Mouse (Mus musculus) liver, embryonic 13.5 days (tissue): Measurements from ENCODE around the gene Actg2. TPM values are rescaled to one million over a fixed set of nuclear protein-coding genes. Genes with fewer than 3 reads are reported as not detected.

ENCODE experiments used
- ATAC-seq: fragments of 200-750 bp; cut with Nextera tagmentation; 2 replicates; pipeline ENCODE4 v1.8.0; 2017; ENCODE audit warnings: low read depth, mild to moderate bottlenecking, moderate number of reproducible peaks, moderate library complexity
- DNase-seq: peaks from one replicate; pipeline ENCODE4 v3.0.0; 2022
- H3K27ac ChIP-seq: fragments of 300-500 bp; sonication (generic); 2 replicates; pipeline ENCODE4 v1.5.1; 2015; ENCODE audit warnings: moderate library complexity, mild to moderate bottlenecking, inconsistent platforms
- H3K27me3 ChIP-seq: fragments of 300-500 bp; sonication (generic); 2 replicates; pipeline ENCODE4 v1.6.1; 2015; ENCODE audit warnings: mild to moderate bottlenecking, inconsistent platforms
- H3K36me3 ChIP-seq: fragments of 300-500 bp; sonication (generic); 2 replicates; pipeline ENCODE4 v1.6.1; 2015; ENCODE audit warnings: mild to moderate bottlenecking, inconsistent platforms
- H3K4me1 ChIP-seq: fragments of 300-500 bp; sonication (generic); replicated peaks from 2 replicates; pipeline ENCODE4 v1.6.1; 2015; ENCODE audit warnings: inconsistent platforms
- H3K4me2 ChIP-seq: fragments of 300-500 bp; sonication (generic); 2 replicates; pipeline ENCODE4 v1.6.1; 2015; ENCODE audit warnings: inconsistent platforms, mild to moderate bottlenecking, moderate library complexity
- H3K4me3 ChIP-seq: fragments of 300-500 bp; sonication (generic); replicated peaks from 2 replicates; pipeline ENCODE4 v1.5.1; 2015; ENCODE audit warnings: mild to moderate bottlenecking, inconsistent platforms
- H3K9ac ChIP-seq: fragments of 300-500 bp; sonication (generic); 2 replicates; pipeline ENCODE4 v1.6.1; 2015; ENCODE audit warnings: mild to moderate bottlenecking, inconsistent platforms
- H3K9me3 ChIP-seq: fragments of 300-500 bp; sonication (generic); replicated peaks from 2 replicates; pipeline ENCODE4 v1.6.1; 2016; ENCODE audit warnings: inconsistent platforms
- WGBS: fragments of 180-500 bp; shearing (Covaris S2); methylation state at CpG from one replicate; pipeline ENCODE4 v1.1.7; 2015; ENCODE audit not compliant: insufficient replicate concordance; 5-methylcytosine and 5-hydroxymethylcytosine counted together
- polyA plus RNA-seq: library from polyadenylated mRNA; unstranded; fragments of >200 nt; fragmentation: Nextera tagmentation; extraction: Ambion mirVana; gene quantifications from 2 replicates; pipeline ENCODE4 v1.2.1, GENCODE M21; 2015

Actg2 gene
- polyA plus RNA-seq, 1 experiment from 2014 or later: 6.1 TPM

DNA sequence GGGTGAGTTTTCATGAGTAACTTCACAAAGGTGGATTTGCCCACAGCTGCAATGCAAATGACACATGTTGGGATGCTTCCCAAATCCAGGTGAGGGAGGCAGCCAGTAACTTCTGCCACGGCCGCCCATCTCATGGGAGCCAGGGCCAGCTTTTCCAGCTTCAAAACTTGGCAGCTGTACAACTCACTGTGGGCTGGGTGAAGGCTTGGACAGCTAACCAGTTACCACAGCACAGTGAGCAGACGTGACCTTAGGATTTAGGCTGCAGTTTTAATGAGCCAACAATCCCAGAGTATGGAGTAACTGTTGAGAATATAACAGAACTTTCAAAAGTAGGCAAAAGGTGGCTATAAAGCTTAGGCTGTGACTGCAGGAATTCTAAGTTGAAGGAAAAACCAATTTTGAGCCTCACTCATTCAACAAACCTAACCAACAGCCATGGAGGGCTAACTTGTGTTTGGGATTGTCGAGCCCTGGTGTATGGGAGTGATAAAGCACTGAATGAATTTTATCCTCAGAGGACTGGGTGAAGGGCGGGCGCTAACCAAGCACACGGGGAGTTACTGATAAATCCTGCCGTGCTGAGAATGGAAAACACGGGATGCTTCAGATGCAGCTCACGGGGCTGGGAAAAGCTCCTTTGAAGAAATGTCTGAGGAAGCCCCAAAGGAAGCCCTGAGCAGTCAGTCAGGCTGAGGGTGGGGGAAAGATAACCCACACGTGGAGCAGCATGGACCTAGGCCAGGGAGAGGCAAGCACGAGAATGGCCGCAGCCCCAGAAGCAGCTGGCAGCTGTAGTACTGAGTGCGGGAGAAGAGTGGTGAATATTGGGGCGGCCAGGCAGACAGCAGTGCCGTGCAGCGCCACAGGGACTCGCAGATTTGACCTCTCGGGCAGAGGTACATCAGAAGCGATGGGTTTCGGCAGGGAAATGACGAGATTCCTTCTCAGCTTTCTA lies 39.0 kb downstream of the Actg2 start:
- Histone ChIP-seq H3K27me3 (no peaks in the 10 kb centered on the region), H3K9ac (no peak overlapping the region), H3K9me3 (no peaks in the 10 kb centered on the region), H3K4me2 (no peak overlapping the region), H3K36me3 (peaks cover 18% of the 10 kb centered on the region; the same call in 1 of the 2 replicates), H3K4me1 (peaks cover 15% of the 10 kb centered on the region), H3K4me3 (no peak overlapping the region), H3K27ac (no peak overlapping the region)
- 65% methylated on average over 22 of the region's 22 CpGs for WGBS
- no peak for DNase-seq
- no peak for ATAC-seq

DNA sequence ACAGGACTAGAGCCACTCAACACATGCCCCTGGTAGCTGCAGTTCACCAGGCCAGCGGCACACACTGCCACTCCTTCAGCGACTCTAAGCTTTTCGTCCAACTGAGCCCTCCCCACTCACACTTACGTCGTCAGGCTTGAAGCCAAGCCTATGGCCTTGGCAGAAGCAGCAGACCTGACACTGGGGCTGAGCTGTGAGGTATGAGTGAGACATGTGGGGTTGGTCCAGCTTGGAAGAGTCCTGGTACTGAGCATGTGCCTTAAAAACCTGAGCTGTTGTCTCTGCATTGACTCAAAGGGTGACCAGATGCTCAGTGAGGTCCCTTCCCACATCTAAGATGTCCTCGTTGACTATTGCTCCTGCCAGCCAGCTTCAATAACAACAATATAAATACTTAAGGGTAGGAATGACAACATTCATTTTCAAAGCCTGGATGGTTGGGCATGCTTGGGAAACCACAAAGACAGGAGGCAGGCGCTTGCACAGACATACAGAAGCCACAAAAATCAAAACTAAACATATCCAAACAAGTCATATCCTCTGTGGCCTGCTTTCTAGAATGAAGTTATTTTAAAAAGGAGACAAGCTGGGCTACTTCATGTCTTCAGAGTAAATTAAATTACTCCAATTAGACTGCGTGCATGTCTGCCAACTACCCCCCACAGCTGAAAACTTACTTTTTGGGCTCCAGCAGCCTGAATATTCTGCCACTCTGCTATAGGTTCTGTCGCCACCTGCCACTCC lies 39.9 kb downstream of the Actg2 start:
- Histone ChIP-seq H3K9me3 (no peaks in the 10 kb centered on the region), H3K4me2 (no peak overlapping the region), H3K9ac (no peak overlapping the region), H3K27ac (no peak overlapping the region), H3K27me3 (no peaks in the 10 kb centered on the region), H3K4me3 (no peak overlapping the region), H3K4me1 (peaks cover 15% of the 10 kb centered on the region), H3K36me3 (peaks cover 16% of the 10 kb centered on the region; the same call in 1 of the 2 replicates)
- DNase-seq (no peak), ATAC-seq (no peak)
- WGBS: 81% methylated on average over 9 of the region's 9 CpGs

DNA sequence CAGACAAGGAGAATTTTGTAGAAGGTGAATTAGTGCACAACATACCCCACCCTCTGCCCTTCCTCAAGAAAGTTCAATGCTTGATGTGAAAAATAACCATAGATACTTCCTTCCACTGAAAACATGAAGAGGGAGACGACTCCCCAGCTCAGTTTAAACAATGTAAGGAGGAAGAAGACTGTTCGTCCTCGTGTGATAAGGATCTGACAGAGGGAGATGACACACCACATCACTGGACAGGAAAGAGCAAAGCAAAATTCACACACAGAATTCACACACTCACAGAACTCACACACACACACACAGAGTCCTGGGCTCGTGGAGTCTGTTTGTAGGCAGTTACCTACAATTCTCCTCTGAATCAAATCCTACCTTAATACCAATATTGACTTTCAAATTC lies 45.4 kb downstream of the Actg2 start:
- Histone ChIP-seq H3K4me2 (no peak overlapping the region), H3K36me3 (peaks cover 38% of the 10 kb centered on the region), H3K4me1 (peaks cover 3% of the 10 kb centered on the region; the same call in 1 of the 2 replicates), H3K27me3 (no peaks in the 10 kb centered on the region), H3K27ac (no peak overlapping the region), H3K4me3 (no peak overlapping the region), H3K9me3 (no peaks in the 10 kb centered on the region), H3K9ac (no peak overlapping the region)
- ATAC-seq (no peak), DNase-seq (no peak)
- WGBS: 18% methylated on average over 4 of the region's 4 CpGs

DNA sequence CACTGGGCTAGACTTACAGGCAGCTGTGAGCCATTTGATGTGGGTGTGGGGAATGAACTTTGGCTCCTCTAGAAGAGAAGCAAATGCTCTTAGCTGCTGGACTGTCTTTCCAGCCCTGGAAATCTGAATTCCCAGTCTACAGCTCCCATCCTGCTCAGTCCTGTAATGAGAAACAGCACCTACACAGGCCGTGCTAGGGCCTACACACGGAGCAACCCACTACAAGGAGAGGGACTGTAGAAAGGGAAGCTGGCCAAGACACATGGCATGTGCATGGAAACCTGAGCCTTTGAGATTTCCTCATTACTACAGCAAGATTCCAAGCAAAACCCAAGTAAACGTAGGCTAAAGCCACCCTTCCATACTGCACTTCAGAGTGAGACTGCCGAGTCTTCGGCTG lies 47.9 kb downstream of the Actg2 start:
- H3K36me3 ChIP-seq: peaks cover 51% of the 10 kb centered on the region
- ATAC-seq (no peak), DNase-seq (no peak)
- 76% methylated on average over 5 of the region's 5 CpGs for WGBS
- no peaks in the 10 kb centered on the region for H3K27me3 ChIP-seq
- no peak overlapping the region for H3K4me2 ChIP-seq
- H3K4me1 ChIP-seq: peaks cover 3% of the 10 kb centered on the region; the same call in 1 of the 2 replicates
- no peak overlapping the region for H3K9ac ChIP-seq
- H3K27ac ChIP-seq: no peak overlapping the region
- H3K4me3 ChIP-seq: no peak overlapping the region
- H3K9me3 ChIP-seq: no peaks in the 10 kb centered on the region

DNA sequence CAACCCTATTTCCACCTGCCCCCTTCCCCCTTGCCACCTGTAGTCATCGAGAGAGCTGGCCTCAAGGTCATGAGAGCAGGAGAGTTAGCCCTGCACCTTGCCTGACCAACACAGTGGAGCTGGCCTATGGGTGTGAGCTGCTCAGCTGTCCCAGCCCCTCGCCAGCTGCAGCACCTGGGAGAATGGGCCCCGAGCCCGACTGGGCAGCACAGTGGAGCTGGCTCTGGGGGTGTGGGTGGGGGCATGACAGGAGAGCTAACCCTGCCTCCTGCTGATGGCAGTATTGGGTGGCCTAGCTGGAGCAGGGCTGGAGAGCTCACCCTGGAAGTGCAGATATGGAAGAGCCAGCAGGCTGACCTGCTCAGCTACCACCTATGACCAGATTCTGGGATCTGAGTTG lies 48.8 kb downstream of the Actg2 start:
- no peak overlapping the region for H3K4me3 ChIP-seq
- no peaks in the 10 kb centered on the region for H3K27me3 ChIP-seq
- no peak overlapping the region for H3K9ac ChIP-seq
- ATAC-seq: peak; percentile 20; the same call in 1 of the 2 replicates
- no peak overlapping the region for H3K27ac ChIP-seq
- H3K4me1 ChIP-seq: peaks cover 11% of the 10 kb centered on the region
- no peaks in the 10 kb centered on the region for H3K9me3 ChIP-seq
- no peak for DNase-seq
- peaks cover 51% of the 10 kb centered on the region for H3K36me3 ChIP-seq
- H3K4me2 ChIP-seq: no peak overlapping the region
- WGBS: 73% methylated on average over 4 of the region's 4 CpGs

DNA sequence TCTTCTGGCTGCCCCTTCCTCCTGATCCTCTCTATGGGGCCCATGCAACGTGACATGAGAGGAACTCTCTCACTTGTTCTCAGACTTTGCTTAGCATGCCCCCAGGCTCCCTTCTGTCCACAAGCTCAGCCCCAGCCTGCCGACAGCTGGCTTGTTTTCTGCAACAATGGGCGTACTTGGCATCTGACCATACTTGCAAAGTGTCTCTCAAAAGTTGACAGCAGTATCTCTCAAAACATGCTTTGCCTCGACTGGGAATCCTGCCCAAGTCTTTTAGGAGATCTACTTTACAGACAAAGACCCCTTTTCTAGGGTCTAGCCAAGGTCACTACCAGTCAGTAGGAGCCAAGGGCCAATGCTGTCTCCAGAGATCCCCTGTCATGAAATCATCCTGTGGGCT lies 50.2 kb downstream of the Actg2 start:
- DNase-seq (no peak), ATAC-seq (no peak)
- 74% methylated on average over 4 of the region's 4 CpGs for WGBS
- no peaks in the 10 kb centered on the region for H3K27me3 ChIP-seq
- H3K9me3 ChIP-seq: no peaks in the 10 kb centered on the region
- H3K27ac ChIP-seq: no peak overlapping the region
- H3K4me3 ChIP-seq: no peak overlapping the region
- peaks cover 62% of the 10 kb centered on the region for H3K36me3 ChIP-seq
- H3K4me1 ChIP-seq: peaks cover 16% of the 10 kb centered on the region
- H3K4me2 ChIP-seq: no peak overlapping the region
- H3K9ac ChIP-seq: no peak overlapping the region

DNA sequence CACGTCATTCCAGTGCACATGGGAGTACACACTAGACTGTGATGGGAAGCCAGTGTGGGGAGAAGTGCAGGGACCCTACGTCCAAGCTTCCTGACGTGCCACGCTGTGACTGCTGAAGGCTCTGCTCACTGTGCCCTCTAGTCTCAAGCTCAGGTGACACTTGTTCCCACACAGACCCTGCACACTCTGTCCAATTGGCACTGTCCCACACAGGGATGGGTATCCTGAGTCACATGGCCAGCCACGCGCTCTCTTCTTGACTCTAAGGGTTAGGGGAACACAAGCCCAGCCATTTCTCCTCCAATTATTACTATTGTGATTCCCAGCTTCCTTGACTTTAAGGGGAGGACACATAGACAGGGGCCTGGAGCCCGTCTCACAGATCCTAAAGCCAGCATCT lies 52.3 kb downstream of the Actg2 start:
- H3K4me2 ChIP-seq: no peak overlapping the region
- WGBS: 86% methylated on average over 7 of the region's 7 CpGs
- H3K4me3 ChIP-seq: no peak overlapping the region
- H3K27me3 ChIP-seq: no peaks in the 10 kb centered on the region
- H3K27ac ChIP-seq: no peak overlapping the region
- ATAC-seq (no peak), DNase-seq (no peak)
- H3K9me3 ChIP-seq: no peaks in the 10 kb centered on the region
- H3K4me1 ChIP-seq: peaks cover 16% of the 10 kb centered on the region
- no peak overlapping the region for H3K9ac ChIP-seq
- H3K36me3 ChIP-seq: peaks cover 68% of the 10 kb centered on the region

DNA sequence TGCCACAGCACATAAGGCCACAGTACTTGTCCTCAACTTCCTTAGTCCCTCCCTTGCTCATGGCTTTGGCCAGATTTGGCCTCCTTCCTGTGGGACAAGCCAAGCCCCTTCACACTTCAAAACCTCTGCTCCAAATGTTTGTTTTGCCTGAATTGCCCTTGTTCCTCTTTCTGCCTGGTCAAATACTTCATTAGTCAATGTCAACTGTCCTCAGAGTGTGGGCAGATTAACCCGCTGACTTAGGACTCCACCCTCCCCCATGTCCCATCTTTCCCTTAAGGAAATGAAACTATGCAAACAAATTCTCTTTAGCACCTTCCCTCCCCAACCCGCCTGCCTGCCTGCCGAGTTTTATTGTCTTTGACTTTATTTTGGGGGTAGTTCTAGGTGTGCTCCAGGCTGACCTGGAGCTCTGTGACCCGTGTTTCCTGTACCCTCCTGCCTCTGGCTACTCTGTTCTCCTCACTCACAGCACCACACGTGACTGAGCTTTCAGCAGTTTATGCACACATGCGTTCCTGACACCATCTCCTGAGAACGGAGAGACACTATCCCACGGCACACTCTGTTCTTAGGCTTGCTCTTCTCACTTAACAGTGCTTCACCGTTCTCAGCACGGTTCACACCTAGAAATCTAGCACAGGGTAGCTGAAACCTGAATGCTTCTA lies 53.5 kb downstream of the Actg2 start:
- Histone ChIP-seq H3K4me2 (no peak overlapping the region), H3K9me3 (no peaks in the 10 kb centered on the region), H3K36me3 (peaks cover 62% of the 10 kb centered on the region), H3K27me3 (no peaks in the 10 kb centered on the region), H3K9ac (no peak overlapping the region), H3K27ac (no peak overlapping the region), H3K4me3 (no peak overlapping the region), H3K4me1 (peaks cover 12% of the 10 kb centered on the region)
- ATAC-seq: 0 out of 2 replicates have a peak, but pooled peaks have one; percentile 20
- DNase-seq: no peak
- WGBS: 34% methylated on average over 10 of the region's 10 CpGs

DNA sequence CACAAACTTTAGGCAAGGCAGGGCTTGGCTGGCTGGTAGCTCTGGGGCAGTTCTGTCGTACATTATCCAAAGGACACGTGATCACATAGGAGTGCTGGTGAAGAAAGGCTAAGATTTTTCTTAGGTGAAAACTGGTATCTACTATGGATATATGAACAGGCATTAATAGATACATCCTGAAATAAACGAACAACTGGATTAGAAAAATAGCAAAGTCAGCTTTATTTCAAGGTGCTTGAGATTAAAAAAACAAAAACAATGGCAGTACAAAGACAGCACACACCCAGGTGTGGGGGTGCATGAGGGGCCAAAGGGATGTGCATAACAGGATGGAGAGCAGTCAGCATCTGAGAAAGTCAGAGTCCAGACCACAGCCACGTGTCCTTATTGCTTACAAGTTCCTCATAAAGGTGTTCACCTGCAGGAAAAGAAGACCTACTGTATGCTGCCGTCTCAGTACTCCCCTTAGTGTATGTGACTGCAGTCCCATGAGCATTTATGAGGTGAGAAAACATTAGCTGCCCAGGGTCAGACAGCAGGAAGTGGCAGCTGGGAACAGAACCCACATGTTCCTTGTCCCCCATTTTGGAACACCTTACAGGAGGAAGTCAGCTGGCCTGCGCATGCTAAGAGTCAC lies 55.9 kb downstream of the Actg2 start:
- no peak overlapping the region for H3K4me2 ChIP-seq
- peaks cover 12% of the 10 kb centered on the region for H3K4me1 ChIP-seq
- H3K27ac ChIP-seq: no peak overlapping the region
- ATAC-seq (no peak), DNase-seq (no peak)
- H3K9ac ChIP-seq: no peak overlapping the region
- no peaks in the 10 kb centered on the region for H3K9me3 ChIP-seq
- H3K27me3 ChIP-seq: no peaks in the 10 kb centered on the region
- no peak overlapping the region for H3K4me3 ChIP-seq
- peaks cover 41% of the 10 kb centered on the region for H3K36me3 ChIP-seq
- WGBS: 76% methylated on average over 6 of the region's 6 CpGs

DNA sequence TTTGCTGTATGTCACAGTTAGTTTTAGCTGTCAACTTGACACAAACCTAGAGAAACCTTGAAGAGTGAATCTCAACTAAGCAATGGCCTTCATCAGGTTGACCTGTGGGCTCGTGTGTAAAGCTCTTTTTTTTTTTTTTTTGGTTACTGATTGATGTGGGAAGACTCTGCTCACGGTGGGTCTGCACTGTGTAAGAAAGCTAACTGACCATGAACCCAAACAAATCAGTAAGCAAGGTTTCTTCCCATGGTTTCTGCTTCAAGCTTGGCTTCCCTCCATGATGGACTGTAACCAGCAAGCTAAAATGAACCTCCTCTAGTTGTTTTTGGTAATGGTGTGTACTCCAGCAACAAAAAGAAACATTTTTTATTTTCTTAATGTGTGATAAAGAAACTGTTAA lies 56.9 kb downstream of the Actg2 start:
- H3K9ac ChIP-seq: no peak overlapping the region
- no peak overlapping the region for H3K4me3 ChIP-seq
- 51% methylated on average over 2 of the region's 2 CpGs for WGBS
- H3K4me1 ChIP-seq: peaks cover 12% of the 10 kb centered on the region
- H3K36me3 ChIP-seq: peaks cover 34% of the 10 kb centered on the region
- DNase-seq (no peak), ATAC-seq (no peak)
- H3K27ac ChIP-seq: no peak overlapping the region
- no peaks in the 10 kb centered on the region for H3K27me3 ChIP-seq
- no peaks in the 10 kb centered on the region for H3K9me3 ChIP-seq
- no peak overlapping the region for H3K4me2 ChIP-seq

DNA sequence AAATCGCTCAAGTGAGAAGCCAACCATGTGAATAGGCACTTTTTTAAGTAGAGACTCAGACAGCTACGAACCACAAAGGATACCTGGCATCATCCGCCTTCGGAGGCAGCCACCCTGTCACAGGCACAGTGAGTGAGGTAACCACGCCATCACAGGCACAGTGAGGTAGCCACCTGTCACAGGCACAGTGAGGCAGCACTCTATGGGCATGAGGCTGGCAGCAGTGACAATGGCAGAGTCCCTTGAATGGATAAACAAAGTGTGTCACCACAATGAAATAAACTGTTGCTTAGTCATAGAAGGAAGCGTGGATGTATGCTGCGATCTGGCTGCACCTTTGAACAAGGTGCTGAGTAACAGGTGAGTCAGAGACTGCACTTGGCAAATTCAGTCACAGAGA lies 57.4 kb downstream of the Actg2 start:
- no peak overlapping the region for H3K4me2 ChIP-seq
- H3K27ac ChIP-seq: no peak overlapping the region
- DNase-seq: no peak
- H3K4me3 ChIP-seq: no peak overlapping the region
- H3K9me3 ChIP-seq: no peaks in the 10 kb centered on the region
- H3K9ac ChIP-seq: no peak overlapping the region
- peaks cover 31% of the 10 kb centered on the region for H3K36me3 ChIP-seq
- no peaks in the 10 kb centered on the region for H3K27me3 ChIP-seq
- peaks cover 12% of the 10 kb centered on the region for H3K4me1 ChIP-seq
- WGBS: 82% methylated on average over 7 of the region's 7 CpGs
- ATAC-seq: no peak
